In the genomic region with DNA sequence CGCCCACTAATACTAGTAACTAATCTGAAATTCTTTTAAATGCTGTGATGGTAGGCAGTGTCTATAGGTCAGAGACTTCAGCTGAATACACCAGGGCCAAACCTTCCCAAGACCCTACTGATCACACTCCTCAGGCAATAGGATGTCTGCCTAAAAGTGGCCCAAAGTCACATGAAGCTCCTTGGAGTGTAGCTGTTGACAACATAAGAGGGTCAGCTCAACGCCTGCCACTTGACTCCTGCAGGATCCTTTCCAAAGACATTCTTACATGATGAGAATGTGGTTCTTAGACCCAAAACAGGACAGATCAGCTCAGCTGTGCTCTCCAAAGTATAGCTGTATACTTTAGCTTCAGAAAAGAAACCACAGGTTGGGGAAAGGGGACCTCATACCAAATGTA, we compare ENCODE assay signal across 21 mouse cellular contexts. TPM values are rescaled to one million over a fixed set of nuclear protein-coding genes. Genes with fewer than 3 reads are reported as not detected.
DNase-seq lines count a peak whose midpoint lies in the region; ATAC-seq and TF ChIP-seq lines count a peak whose summit lies in the region.
"Had no signal": no experiment of that assay in that cellular context is flagged by ENCODE, and none has a peak within 500 bp of the region (broad histone marks: within the 10 kb centered on the region; RNA-seq: fewer than 3 reads in every experiment).

No protein-coding gene starts in this region.

- no peak overlapping the region for H3K4me2 ChIP-seq in heart, embryonic 14.5 days (ENCODE audit: low read length)
- H3K4me2 ChIP-seq in heart, embryonic 11.5 days, result no peak overlapping the region
- no peak overlapping the region for H3K4me2 ChIP-seq in kidney, postnatal 0 days (ENCODE audit: low read length)
- no peak overlapping the region for H3K4me2 ChIP-seq in kidney, embryonic 16.5 days (replicated peaks; ENCODE audit: low read depth, low read length)
- H3K4me2 ChIP-seq in lung, embryonic 16.5 days (ENCODE audit: low read depth, low read length), result no peak overlapping the region
- H3K4me2 ChIP-seq: embryonic facial prominence, embryonic 12.5 days; forebrain, embryonic 15.5 days; heart, embryonic 12.5 days; hindbrain, embryonic 13.5 days had no signal

- H3K27ac ChIP-seq in heart, embryonic 14.5 days (replicated peaks in 1 of 2; ENCODE audit: control insufficient read depth in 1 of 2, insufficient read depth in 1 of 2, low read depth in 2 of 2, low read length in 2 of 2), result no peak overlapping the region
- no peak overlapping the region for H3K27ac ChIP-seq in heart, embryonic 11.5 days (ENCODE audit: low read depth, low read length)
- H3K27ac ChIP-seq in kidney, postnatal 0 days, result peak overlapping the region; percentile 25
- no peak overlapping the region for H3K27ac ChIP-seq in kidney, embryonic 16.5 days (ENCODE audit: low read length)
- peak overlapping the region; percentile 90 for H3K27ac ChIP-seq in lung, embryonic 16.5 days (ENCODE audit: low read length)
- H3K27ac ChIP-seq: embryonic facial prominence, embryonic 12.5 days; forebrain, embryonic 15.5 days; hindbrain, embryonic 13.5 days had no signal

- no peak overlapping the region for H3K4me3 ChIP-seq in heart, embryonic 14.5 days (ENCODE audit: control insufficient read depth in 1 of 2, insufficient read depth in 1 of 2, low read depth in 1 of 2, low read length in 2 of 2)
- no peak overlapping the region for H3K4me3 ChIP-seq in heart, embryonic 11.5 days (ENCODE audit: low read depth, low read length)
- no peak overlapping the region for H3K4me3 ChIP-seq in kidney, postnatal 0 days (replicated peaks; ENCODE audit: low read depth, low read length)
- no peak overlapping the region for H3K4me3 ChIP-seq in kidney, embryonic 16.5 days (ENCODE audit: low read length)
- H3K4me3 ChIP-seq in lung, embryonic 16.5 days (ENCODE audit: low read length), result no peak overlapping the region
- H3K4me3 ChIP-seq: embryonic facial prominence, embryonic 12.5 days; forebrain, embryonic 15.5 days; heart, embryonic 12.5 days; hindbrain, embryonic 13.5 days had no signal

- H3K27me3 ChIP-seq in heart, embryonic 14.5 days (ENCODE audit: control insufficient read depth, insufficient read depth, low read length), result no peaks in the 10 kb centered on the region
- no peaks in the 10 kb centered on the region for H3K27me3 ChIP-seq in heart, embryonic 11.5 days (ENCODE audit: control insufficient read depth, insufficient read depth, low read length)
- no peaks in the 10 kb centered on the region for H3K27me3 ChIP-seq in kidney, postnatal 0 days (ENCODE audit: insufficient read depth, low read length)
- no peaks in the 10 kb centered on the region for H3K27me3 ChIP-seq in kidney, embryonic 16.5 days (ENCODE audit: insufficient read depth, low read length)
- H3K27me3 ChIP-seq in lung, embryonic 16.5 days (ENCODE audit: control insufficient read depth, insufficient read depth, low read depth, low read length), result no peaks in the 10 kb centered on the region
- H3K27me3 ChIP-seq: embryonic facial prominence, embryonic 12.5 days; forebrain, embryonic 15.5 days; heart, embryonic 12.5 days; hindbrain, embryonic 13.5 days had no signal

- peaks cover 9 to 31% of the 10 kb centered on the region in 2 experiments for H3K4me1 ChIP-seq in heart, embryonic 14.5 days (ENCODE audit: control insufficient read depth in 2 of 2, insufficient read depth in 2 of 2, low read length in 2 of 2)
- peaks cover 10% of the 10 kb centered on the region for H3K4me1 ChIP-seq in heart, embryonic 11.5 days (ENCODE audit: control insufficient read depth, insufficient read depth, low read length)
- no peaks in the 10 kb centered on the region for H3K4me1 ChIP-seq in kidney, postnatal 0 days (replicated peaks; ENCODE audit: insufficient read depth, low read length)
- peaks cover 3% of the 10 kb centered on the region; the same call in 1 of the 2 replicates for H3K4me1 ChIP-seq in kidney, embryonic 16.5 days (ENCODE audit: insufficient read depth, low read length)
- H3K4me1 ChIP-seq in lung, embryonic 16.5 days (replicated peaks; ENCODE audit: control insufficient read depth, insufficient read depth, low read length), result peaks cover 12% of the 10 kb centered on the region

- 0 out of 2 replicates have a peak, but pooled peaks cover 4% of the 10 kb centered on the region for H3K36me3 ChIP-seq in heart, embryonic 14.5 days (ENCODE audit: control insufficient read depth, insufficient read depth, low read length)
- no peaks in the 10 kb centered on the region for H3K36me3 ChIP-seq in heart, embryonic 11.5 days (ENCODE audit: control insufficient read depth, insufficient read depth, low read length)
- H3K36me3 ChIP-seq in kidney, postnatal 0 days (ENCODE audit: insufficient read depth, low read length), result peaks cover 4% of the 10 kb centered on the region; the same call in 1 of the 2 replicates
- H3K36me3 ChIP-seq in kidney, embryonic 16.5 days (ENCODE audit: insufficient read depth, low read length), result peaks cover 9% of the 10 kb centered on the region; the same call in 1 of the 2 replicates
- H3K36me3 ChIP-seq in lung, embryonic 16.5 days (ENCODE audit: control insufficient read depth, insufficient read depth, low read length), result peaks cover 4% of the 10 kb centered on the region; the same call in 1 of the 2 replicates

- DNase-seq in kidney, postnatal 0 days (ENCODE audit: low spot score), result no peak
- peak; percentile 72 for DNase-seq in lung, postnatal 36 days
- no peak for DNase-seq in spleen, postnatal 4 days (ENCODE audit: low spot score in 2 of 2)
- DNase-seq: adrenal gland, postnatal 10 days; B cell, adult 2 months; cerebellum, adult 11 months; cerebellum, adult 8-10 months; cerebellum, postnatal 25 days; gastrocnemius, postnatal 10 days; heart, adult 18-20 months; heart, postnatal 4 days had no signal

- H3K9me3 ChIP-seq in heart, embryonic 14.5 days (ENCODE audit: control insufficient read depth, low read length), result no peaks in the 10 kb centered on the region
- no peaks in the 10 kb centered on the region for H3K9me3 ChIP-seq in heart, embryonic 11.5 days (replicated peaks; ENCODE audit: control insufficient read depth, low read length)
- no peaks in the 10 kb centered on the region for H3K9me3 ChIP-seq in kidney, postnatal 0 days (replicated peaks; ENCODE audit: low read length)
- H3K9me3 ChIP-seq in kidney, embryonic 16.5 days (ENCODE audit: low read length), result no peaks in the 10 kb centered on the region
- no peaks in the 10 kb centered on the region for H3K9me3 ChIP-seq in lung, embryonic 16.5 days (ENCODE audit: control insufficient read depth, low read length)
- H3K9me3 ChIP-seq: embryonic facial prominence, embryonic 12.5 days; forebrain, embryonic 15.5 days; G1E; hindbrain, embryonic 13.5 days had no signal

- 68% methylated on average over 2 of the region's 2 CpGs for WGBS in heart, embryonic 14.5 days
- 75% methylated on average over 2 of the region's 2 CpGs for WGBS in heart, embryonic 11.5 days (ENCODE audit: insufficient replicate concordance)
- WGBS in kidney, postnatal 0 days, result 97% methylated on average over 2 of the region's 2 CpGs
- 97% methylated on average over 2 of the region's 2 CpGs for WGBS in kidney, embryonic 16.5 days
- 76% methylated on average over 2 of the region's 2 CpGs for WGBS in lung, embryonic 16.5 days

- no peak overlapping the region for H3K9ac ChIP-seq in heart, embryonic 14.5 days (ENCODE audit: low read length)
- H3K9ac ChIP-seq in heart, embryonic 11.5 days (ENCODE audit: low read depth, low read length), result no peak overlapping the region
- H3K9ac ChIP-seq in kidney, postnatal 0 days (ENCODE audit: low read depth, low read length), result no peak overlapping the region
- no peak overlapping the region for H3K9ac ChIP-seq in kidney, embryonic 16.5 days (replicated peaks; ENCODE audit: low read length)
- H3K9ac ChIP-seq in lung, embryonic 16.5 days (ENCODE audit: low read length), result no peak overlapping the region
- H3K9ac ChIP-seq: embryonic facial prominence, embryonic 12.5 days; forebrain, embryonic 15.5 days; heart, embryonic 12.5 days; hindbrain, embryonic 13.5 days had no signal

- ATAC-seq in heart, embryonic 14.5 days (ENCODE audit: insufficient number of reproducible peaks, insufficient read depth, low FRiP score, low read depth), result peak; percentile 54; the same call in 1 of the 2 replicates
- no peak for ATAC-seq in heart, embryonic 11.5 days (replicated peaks; ENCODE audit: insufficient number of reproducible peaks, low FRiP score, low TSS enrichment)
- ATAC-seq in kidney, postnatal 0 days (replicated peaks; ENCODE audit: low FRiP score, low read depth), result no peak
- no peak for ATAC-seq in kidney, embryonic 16.5 days (ENCODE audit: low FRiP score, low TSS enrichment)
- ATAC-seq in lung, embryonic 16.5 days (ENCODE audit: low read depth), result no peak
- ATAC-seq: CD4-positive, CD25-positive, alpha-beta regulatory T cell, adult 4 months; forebrain, embryonic 15.5 days had no signal

- no peak for TF ChIP-seq CTCF in kidney, postnatal 0 days (IDR thresholded peaks at IDR 0.05; ENCODE audit: low read depth)

RNA-seq across cellular contexts. Expression of a gene that starts 39.1 kb away (rescaled TPM):
- polyA plus RNA-seq in heart, embryonic 14.5 days (2014; fragmentation: Nextera tagmentation; extraction: Ambion mirVana), result 18.3 and 19.2 TPM in 2 replicates
- polyA plus RNA-seq in heart, embryonic 11.5 days (2014; fragmentation: Nextera tagmentation; extraction: Ambion mirVana), result 17.4 and 18.6 TPM in 2 replicates
- polyA plus RNA-seq in kidney, postnatal 0 days (2015; fragmentation: Nextera tagmentation; extraction: Ambion mirVana), result 11.6 and 14.8 TPM in 2 replicates
- 32.9 and 33.0 TPM in 2 replicates for polyA plus RNA-seq in kidney, embryonic 16.5 days (2015; fragmentation: Nextera tagmentation; extraction: Ambion mirVana)
- polyA plus RNA-seq in lung, embryonic 16.5 days (2015; fragmentation: Nextera tagmentation; extraction: Ambion mirVana), result 26.1 and 30.7 TPM in 2 replicates

Comparison
In these comparisons a context has a peak if more than half of its experiments do, and no peak if none do; other contexts are left out.
1. H3K27ac ChIP-seq: peak in kidney, postnatal 0 days (single experiment) and lung, embryonic 16.5 days (single experiment); none in heart, embryonic 14.5 days (0 of 2), heart, embryonic 11.5 days (single experiment) and kidney, embryonic 16.5 days (single experiment).